Mouse (Mus musculus): Measurements from ENCODE around the gene Vegfc.

DNA sequence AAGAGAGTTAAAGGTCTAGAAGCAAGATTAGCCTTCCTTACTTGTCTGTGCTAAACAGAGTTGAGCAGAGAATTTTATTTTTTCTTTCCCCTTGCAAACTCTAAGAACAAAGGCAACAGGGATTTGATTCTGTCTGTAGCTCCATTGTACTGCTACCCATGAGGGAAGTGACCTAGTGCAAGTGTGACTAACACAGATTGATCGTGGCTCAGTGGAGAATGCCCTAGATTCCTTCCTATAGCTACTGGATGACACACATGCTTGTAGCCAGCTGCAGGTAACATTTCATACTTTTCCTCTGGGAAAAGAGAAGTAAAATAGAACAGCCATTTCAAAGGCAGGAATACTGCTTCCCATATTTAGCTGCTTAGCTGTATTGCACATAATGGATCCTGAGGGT is 24.2 kb upstream of the Vegfc start:
- TF ChIP-seq POLR2A (IDR thresholded peaks at IDR 0.05; ENCODE audit: low read depth, low read length) = no peak
- TF ChIP-seq CTCF (IDR thresholded peaks at IDR 0.05; ENCODE audit: extremely low read depth, insufficient read depth, insufficient read length, insufficient replicate concordance) = no peak
